Mouse (Mus musculus) embryo, embryonic 9.5 days (tissue): ENCODE measurements at regions not wholly inside any gene's neighbourhood (a gene's known extent, or its start where the extent isn't known, plus 50 kb on each side); places are given as distances from the start of the nearest gene placed in this dataset.
A peak's percentile ranks its signal among the peaks of the same experiment; 100 is the strongest.

Source experiments
- DNase-seq: peaks from one replicate; pipeline ENCODE4 v3.0.0-alpha.2; 2017; ENCODE audit errors: extremely low spot score

DNA sequence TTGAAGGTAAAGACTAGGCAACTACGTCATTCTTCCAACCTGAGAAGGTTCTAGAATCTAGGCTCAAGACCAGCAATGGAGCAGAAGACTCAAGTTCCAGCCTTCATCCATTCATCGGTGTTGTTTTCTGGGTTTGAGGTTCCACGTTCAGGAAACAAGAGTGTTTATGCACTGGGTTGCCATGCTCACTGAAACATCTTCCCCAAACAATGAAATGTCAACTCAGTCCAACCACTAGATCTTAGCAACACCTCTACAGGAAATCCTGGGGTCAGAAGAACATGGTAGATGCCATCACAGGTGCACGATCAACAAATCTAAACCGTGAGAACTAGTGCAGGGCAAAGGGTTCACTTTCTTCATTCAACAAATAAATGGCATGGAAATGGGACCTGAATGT is 304.8 kb upstream of the Klf3 start:
- DNase-seq = no peak

DNA sequence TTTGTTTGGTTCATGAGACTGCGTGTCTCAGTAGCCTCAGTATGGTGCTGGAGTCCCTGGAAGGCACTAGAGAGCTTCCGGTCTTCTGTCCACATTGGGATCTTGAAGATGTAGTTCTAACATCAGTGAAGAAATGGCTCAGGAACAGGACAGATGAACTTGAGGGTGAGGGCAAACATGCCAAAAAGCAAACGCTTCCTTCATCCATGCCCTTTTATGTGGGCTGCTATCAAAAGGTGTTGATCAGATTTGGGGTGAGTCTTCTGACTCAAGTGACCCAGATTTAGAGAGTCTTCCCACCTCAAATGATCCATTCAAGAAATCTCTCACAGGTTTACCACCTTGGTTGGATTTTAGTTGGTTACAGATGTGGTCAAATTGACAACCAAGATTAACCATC is 304.1 kb upstream of the Klf3 start:
- no peak for DNase-seq

DNA sequence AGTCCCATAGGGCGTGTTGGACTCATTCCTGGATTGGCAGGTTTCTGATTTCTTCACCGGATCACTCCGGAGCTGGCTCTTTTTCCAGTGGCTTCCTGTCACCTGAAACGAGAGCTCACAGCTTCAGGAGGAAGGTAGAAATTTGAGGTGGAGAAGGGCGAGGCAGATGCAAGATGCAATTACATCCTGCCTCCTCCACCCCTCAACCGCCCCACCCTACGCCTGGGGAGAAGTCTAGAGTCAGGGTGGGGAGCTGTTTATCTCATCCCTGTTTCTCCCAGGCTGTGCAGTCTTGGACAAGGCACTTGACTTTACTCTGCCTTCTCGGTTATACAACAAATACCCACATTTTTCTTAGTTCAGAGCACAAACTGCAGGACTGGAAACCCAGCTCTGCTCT is 302.8 kb upstream of the Klf3 start:
- no peak for DNase-seq

DNA sequence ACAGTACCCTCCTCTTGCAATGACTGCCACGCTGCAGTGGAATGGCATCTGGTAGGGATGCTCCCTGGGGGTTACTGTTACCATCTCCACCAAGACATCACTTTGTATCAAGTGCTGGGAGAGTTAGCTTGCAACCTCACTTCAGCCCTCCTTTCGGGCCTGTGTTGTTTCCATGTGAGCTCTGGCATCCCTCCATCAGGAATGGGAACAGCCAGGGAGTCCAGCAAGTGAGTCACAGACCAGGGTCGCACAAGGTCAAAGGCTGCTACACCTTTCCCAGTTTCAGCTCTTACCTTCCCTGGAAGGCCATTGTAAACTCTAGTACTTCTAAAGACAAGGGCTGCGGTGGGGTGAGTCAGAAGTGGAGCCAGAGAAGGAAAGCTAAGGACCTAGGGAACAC is 302.3 kb upstream of the Klf3 start:
- no peak for DNase-seq

DNA sequence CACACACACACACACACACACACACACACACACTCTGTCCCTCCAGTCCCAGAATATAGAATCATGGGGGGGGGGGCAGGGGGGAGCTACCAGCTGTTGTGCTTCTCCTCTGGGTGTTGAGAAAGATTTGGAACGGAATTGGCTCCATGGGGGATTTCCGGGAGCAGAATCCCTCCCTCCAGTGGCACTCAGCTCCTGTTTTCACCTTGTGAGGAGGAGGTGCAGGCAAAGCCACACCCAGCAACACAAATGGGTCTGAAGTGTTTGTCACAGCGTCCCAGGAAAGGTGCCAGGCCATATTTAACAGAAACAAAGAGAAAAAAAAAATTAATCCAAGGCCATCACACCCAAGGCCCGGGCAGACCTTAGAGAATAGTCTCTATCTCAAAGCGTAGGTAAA is 301.4 kb upstream of the Klf3 start:
- no peak for DNase-seq

DNA sequence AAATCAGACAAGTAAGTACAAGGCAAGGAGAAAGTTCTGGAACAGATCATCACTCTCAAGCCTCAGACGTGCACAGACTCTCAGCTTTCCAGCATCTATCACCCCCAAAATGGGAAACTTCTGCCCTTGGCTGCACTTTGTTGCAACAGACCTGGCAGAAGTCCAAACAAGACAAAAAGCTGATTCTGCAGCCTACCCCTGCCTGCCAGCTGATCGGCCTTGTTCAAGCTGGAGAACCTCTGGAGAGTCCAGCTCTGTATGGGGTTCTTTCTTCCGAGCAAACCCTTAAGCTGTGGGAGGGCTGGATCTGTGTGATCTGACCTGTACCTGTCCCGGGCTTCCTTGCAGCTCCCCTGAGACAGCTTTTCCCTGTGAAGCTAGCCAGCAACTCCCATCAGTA is 299.7 kb upstream of the Klf3 start:
- DNase-seq = no peak

DNA sequence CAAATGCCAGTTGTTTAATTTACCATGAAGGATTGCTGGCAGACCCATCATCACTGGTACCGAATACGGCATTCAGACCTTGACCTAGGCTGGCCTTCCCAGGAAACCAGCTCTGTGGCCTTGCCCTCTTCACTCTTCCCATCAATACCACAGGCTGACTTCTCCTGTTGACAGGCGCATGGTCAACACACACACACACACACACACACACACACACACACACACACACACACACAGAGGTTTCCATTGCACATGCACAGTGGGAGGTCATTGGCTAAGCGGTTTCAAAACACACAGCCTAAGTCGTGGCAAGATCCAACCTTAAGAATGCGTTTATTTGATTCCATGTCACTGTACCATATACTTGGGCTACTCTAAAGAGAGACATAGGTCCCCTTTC is 298.7 kb upstream of the Klf3 start:
- DNase-seq = peak; percentile 38

DNA sequence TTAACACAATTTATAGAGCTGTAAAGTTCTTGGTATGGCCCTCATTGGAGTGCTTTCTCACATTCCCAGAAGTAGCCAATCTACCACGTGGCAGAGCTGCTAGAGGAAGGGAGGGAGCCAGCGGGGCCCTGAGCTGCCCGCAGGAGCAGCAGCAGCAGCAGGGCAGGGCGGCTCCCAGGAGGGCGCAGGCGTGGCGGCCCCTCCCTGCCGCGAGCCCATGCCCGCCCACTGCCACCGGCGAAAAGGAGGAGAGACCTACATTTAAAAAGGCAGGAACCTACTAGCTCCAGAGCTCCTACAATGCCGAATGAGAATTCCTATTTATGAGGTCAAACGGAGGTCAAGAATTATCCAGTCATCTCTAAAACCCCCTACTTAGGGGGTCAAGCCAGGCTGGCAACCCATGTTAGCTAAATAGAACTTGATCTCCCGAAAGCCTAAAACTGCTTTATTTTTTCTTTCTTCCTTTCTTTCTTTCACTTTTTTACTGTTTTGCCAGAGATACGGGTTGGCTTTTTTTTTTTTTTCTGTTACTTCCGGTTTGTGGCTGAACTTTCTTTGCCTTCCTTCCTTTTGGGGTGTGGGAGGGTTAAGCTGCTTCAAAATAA is 297.9 kb upstream of the Klf3 start:
- peak; percentile 80 for DNase-seq

DNA sequence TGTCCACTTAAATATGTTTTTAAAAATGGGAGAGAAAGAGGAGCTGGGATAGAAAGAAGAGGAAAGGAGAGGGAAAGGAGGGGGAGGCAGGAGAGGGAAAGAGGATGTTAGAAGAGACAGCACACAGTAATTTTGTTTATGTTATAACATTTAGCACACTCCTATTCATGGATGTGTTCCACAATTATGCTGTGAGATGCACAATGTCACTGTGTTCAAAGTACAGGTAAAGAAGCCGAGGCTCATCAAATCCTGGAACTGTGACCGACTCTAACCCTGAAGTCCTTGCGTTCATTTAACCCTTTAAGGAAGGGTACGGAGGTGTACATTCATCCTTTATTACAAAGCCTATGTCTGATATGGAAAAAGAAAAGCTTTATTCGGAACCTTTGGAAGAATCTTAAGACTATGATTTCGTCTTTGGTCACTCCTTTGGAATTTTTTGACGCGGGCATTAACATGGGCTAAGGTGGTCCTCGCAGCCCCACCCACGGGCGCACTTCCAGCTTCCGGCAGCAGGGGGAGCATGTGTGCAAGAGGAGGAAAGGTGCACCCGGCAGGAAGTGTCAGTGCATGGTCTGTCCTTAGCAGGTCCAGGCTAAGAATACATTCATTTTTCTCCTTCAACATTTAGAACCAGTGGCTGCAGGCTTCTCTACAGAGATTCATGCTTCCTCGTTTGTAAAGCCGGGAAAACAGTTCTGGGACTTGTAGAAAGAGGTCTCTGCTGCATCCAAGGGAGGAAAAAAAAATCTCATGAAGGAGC is 297.2 kb upstream of the Klf3 start:
- DNase-seq = peak; percentile 94

DNA sequence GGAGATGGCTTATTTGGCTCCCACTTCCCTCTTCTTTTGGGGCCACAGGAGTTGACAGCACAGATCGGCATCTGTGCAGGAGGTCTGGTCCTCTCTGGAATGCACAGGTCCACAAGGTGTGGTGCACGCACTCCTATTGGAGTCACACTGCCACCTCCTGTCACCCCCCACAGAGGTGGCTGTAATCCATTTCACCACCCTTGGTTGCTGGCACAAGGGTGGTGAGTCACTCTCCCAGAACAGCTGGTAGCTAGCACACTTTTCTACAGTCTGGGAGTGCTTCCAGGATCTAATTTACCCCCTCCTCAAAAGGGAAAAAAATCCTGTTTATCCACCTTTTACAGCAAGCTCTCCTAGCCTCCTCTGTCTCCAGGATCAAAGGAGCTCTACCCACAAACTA is 294.6 kb upstream of the Klf3 start:
- no peak for DNase-seq

DNA sequence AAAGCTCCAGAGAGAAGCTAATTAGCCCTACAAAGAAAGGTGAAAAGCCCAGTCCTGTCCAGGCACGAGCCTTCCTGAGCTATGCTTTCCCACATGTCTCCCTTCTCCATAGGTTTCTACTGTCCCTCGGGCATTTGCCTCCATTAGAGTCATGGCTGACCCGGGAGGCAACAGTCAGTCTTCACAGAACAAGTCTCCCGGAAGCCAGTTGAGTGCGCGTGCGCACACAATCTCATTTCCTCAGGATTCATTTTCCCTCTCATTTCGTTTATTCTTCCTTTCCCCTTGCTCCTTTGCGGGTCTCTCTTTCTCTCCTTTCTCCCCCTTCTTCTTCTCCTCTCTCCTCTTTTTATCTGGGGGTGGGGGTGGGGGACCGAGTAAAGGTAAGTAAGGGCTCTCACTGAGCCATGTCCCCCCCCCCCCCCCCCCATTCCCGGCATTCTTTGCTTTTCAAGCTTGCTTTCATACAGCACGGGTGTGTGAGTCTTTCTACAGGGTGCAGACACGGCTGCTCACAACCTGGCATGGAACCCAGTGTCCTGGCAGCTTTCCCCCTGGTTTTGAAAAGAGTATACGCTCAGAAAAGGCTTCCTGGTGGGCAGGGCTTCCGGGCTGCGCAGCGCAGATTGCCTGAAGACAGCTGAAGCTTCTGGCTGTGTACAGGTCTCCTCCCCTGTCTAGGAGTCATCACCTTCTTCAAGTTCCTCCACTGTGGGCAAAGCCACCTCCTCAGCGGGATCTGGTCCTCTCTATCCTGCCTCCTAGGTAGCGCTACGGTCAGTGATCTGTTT is 289.8 kb upstream of the Klf3 start:
- DNase-seq = no peak

DNA sequence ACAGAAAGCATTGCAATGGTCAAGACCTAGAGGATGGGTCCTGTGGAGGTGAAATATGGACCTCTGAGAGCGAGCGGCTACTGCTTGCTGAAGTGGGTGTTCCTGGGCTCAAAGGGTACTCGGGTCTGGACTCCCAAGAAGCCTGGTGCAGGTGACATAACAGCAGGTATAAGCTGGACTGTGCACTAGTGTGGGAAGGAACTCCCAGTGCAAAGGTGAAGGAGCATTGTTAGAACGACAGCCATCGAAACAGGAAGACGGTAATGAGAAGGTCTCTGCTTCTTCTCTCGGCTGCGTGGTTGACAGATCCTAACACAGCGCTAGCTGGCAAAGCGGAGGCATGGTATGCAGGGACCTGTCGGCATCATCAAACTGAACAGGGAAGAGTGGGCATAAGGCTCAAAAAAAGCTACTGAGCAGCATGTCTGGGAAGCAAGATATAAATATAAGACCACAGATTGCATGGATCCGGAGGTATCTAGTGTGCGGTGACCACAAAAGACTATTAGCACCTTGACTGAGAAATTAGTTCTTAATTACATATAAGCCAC is 287.0 kb upstream of the Klf3 start:
- DNase-seq = no peak

DNA sequence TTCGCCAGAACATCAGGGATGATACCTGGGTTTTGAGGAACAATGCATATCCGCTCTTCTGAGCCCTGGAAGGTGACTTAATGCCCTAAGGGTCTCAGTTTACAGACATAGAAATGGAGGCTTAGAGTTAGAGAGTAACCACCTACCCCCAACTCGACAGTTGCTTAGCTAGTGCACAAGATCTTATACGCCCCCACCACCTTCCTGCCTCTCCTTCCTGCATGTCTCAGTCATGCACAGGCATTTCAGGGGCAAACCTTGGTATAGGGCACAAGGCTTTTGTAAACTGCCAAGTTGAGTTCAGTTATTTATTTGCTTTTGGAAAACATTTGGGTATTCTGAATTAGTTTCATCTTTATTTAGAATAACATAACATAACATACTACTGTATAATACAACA is 285.9 kb upstream of the Klf3 start:
- no peak for DNase-seq

DNA sequence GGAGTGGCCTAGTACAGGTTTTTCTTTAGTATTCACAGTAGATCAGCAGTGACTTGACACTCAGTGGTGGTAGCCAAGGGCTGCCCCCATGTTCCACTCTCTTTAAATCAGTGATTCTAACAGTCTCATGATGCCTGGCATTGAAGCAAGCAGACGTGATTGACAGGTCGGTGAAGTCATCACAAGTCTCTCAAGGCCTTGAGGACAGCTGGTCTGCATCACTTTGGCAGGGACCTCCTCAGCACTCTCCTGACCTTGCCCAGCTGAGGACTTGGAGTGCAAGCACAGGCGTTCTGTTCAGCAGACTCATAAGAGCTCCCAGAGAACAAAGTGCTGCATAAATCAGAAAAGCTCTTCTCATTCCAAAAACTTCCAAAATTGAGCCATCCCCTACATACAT is 285.4 kb upstream of the Klf3 start:
- no peak for DNase-seq

DNA sequence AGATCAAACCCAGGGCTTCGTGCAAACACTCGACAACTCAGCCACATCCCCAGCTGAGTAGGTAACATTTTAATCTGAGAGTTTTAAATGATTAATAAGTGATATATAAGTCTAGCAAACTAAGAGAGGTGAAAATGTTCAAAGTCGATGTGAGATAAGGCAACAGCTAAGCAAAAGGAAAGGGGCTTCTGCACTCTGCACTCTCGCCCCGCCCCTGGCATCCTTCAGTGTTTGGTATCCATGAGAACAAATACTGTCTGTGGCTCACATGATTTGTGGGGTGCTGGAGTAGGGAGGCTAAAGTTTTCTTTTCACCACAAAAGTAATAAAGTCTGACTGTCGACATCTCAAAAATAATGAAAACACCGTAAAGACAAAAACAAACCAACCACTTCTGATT is 284.2 kb upstream of the Klf3 start:
- DNase-seq = no peak

DNA sequence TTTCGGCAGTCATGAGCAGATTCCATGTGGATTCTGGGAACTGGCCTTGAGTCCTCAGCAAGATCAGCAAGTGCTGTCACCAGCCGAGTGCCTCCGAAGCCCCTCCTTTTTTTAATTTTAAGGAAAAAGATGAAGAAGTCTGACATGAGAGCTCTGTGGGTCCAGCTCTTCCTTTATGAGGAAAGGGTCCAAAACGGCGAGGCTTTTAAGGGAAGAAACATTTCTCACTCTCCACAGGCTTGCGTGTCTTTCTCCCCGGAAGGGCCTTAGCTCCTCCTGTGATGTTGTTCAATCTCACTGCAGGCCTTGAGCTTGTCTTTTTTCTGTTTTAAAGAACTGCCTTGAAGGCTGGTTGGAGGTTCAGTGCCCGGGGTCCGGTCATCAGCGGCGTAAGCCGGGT is 283.5 kb upstream of the Klf3 start:
- DNase-seq = no peak

DNA sequence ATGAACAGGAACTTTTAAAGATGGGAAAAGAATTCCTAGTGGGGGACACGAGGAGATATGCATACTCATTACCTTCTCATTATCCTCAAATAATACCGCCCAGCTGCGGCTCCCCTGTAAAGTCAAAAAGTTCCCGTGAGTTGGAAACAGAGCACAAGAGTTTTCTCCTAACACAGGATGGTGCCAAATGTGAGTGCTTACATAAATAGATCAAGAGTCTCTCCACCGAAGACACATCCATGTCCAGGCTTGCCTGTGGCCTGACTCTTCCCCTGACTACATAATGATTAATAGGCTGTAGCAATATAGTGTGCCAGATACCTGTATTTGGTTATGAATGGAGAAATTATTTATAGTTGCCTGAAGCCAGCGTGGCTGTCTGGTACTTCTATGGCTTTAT is 281.8 kb upstream of the Klf3 start:
- no peak for DNase-seq

DNA sequence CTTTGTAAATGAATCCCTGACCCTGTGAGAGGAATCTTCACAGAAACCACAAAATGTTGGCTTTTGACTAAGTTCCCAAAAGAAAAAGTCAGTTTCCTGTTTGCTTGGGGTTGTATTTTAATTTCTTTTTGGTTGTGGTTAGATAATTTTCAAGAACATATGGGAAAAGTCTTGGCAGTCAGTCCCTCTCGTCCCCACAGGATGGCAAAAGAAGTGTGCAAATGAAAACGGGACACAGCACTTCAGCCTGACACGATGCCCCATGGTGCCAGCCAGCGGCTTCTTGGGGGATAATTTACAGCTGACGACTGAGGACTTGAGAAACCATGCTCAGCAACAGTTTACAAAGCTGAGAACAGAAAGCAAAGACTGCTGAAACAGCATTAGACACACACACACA is 281.2 kb upstream of the Klf3 start:
- no peak for DNase-seq

DNA sequence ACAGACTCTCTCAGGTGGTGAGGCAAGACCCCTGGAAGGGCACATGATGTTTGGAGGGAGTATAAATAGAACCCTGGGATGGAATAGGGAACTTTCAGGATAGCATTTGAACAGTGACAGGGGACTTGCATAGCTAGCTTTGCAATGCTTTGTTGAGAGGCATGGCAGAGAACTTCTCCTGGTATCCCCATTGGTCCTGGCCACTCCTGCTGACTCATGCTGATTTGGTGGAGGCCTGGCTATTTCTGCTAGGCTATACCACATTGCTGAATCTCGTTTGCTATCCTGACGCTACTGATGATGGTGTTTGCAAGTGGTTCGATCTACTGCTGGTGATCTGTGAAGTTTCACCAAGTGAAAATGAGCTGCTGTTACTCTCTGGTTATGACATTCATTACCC is 276.7 kb upstream of the Klf3 start:
- no peak for DNase-seq

DNA sequence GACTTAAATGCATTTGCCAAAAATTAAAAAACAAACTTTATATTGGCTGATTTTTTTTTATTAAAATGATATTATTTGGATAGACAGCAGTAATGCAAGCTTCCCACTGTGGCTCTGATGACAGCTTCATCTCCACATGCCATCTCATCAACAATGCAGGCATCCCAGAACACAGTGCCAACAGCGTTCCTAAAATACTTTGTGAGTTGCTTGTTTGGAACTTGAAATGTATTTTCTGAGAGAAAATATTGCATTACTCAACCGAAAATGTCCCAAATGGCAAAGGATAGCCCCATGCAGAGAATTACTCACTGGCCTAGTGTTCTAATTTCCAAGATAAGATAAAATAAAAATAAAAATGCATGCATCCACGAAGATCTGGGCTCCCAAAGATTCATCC is 275.2 kb upstream of the Klf3 start:
- no peak for DNase-seq

DNA sequence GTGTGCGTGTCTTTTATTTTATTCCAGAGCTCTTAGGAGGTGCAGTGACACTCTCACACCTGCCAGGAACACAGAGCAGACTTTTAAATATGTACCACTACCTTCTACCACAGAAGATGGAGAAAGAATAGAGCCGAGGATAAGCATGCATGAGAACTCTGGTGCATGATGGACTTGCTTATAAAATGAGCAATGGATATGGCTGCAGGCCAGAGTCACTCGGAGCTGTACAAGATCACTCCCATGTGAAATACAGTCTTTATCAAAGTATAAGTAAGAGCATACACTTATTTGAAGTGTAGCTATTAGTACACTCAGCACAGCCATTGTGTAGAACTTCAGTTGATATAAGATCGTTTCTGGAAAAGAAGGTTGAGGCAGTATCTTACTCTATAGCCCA is 268.8 kb upstream of the Klf3 start:
- DNase-seq = no peak

DNA sequence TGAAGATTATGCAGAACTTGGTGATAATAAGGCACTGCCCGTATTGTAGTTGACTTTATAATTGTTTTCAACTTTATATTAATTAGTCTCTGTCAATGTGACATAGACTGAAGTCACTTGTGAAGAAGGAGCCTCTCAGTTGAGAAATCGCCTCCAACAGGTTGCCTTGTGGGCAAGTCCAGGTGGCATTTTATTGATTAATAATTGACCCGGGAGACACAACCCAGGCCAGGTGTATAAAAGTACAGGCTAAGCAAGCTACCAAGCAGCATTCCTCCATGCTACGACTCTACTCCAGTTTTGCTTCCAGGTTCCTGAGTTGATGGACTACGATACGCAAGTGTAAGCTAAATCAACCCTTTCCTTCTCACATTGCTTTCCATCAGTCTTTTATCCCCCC is 268.2 kb upstream of the Klf3 start:
- no peak for DNase-seq

DNA sequence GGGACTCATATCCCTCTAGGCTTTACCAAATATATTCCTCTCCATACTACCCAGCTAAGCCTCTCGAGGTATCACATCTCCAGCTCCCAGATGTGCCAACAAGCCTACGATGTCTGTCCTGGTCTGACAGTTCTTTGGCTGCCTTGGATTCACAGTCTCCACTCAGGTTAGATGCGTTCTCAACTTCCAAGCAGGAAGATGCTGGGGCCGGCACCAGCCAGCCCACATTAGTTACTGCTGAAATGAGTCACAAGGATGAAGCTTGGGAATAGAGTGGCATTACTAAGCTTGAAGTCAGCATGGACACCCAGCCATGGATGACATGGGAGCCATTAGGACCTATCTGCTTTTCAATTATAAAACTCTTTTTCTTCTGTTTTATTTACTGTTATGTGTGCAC is 267.6 kb upstream of the Klf3 start:
- DNase-seq = no peak
